Mouse (Mus musculus): ENCODE measurements around the gene Lgalsl.

Lgalsl gene

GRCm38 (mm10) chr11:20830686-20831505, at the start of gene Lgalsl:
Lgalsl (minus strand) TSS chr11:20831056.
- no peak for DNase-seq (ENCODE audit: low spot score)

DNA sequence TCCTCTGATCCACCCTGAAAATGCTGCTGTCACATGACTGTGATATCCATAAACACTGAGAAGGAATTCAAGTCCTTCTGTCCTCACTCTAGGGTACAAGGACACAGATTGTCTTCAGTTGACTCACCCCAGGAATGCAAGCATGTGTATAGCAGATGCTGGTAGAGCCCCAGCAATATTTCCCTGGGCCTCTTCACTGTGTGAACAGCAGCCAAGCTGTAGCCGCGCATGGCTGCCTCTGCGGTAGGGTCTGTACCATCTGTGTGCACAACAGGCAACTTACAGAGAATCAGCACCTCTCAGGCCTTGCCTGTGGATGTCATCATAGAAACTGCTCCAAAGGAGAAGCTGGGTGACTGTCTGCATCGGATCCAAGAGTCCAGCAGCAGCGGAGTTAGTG, 47.8 kb upstream of the Lgalsl start:
- peak; percentile 15 for DNase-seq (ENCODE audit: low spot score)

DNA sequence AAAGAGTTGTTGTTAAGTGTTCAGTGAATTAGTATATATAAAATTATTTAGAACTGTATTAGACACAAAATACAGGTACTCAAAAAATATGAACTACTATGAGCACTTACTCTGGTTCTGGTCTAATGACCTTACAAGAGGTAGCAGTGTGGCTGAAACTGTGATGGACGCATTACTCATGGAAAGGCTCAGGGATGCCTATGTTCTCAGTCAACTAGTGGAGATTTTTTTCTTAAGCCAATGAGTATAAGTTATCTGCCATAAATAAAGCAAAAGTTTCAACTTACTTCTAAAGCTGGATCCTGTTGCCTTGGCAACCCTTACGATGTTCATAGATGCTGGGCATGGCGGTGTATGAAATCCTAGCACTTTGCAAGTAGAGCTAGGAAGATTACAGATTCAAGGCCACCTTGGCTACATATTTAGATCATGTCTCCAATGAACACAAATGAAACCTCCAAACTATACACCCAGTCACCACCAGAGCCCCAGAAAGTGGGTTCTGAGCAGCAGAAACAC, 46.8 kb upstream of the Lgalsl start:
- no peak for DNase-seq (ENCODE audit: low spot score)

GRCm38 (mm10) chr11:20873386-20873785, 42.5 kb upstream of the Lgalsl start:
- no peak for DNase-seq (ENCODE audit: low spot score)

DNA sequence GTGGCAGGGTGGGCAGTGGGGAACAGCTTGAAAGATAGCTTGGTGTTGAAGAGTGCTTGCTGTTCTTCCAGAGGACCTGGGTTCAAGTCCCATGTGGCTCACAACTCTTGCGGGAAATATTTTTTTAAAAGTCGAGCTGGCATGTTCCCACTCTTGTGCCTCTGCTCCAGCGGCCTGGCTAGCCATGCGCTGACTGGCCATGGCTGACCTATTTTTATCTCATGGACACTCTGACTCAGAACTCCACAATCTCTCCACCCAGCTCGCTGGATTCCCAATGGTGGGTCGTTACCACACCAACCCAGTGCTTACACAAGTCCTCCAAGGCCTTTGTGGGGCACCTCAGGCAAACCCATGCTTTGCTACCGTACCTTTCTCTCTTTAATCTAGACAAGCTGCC, 42.1 kb upstream of the Lgalsl start:
- no peak for DNase-seq (ENCODE audit: low spot score)

DNA sequence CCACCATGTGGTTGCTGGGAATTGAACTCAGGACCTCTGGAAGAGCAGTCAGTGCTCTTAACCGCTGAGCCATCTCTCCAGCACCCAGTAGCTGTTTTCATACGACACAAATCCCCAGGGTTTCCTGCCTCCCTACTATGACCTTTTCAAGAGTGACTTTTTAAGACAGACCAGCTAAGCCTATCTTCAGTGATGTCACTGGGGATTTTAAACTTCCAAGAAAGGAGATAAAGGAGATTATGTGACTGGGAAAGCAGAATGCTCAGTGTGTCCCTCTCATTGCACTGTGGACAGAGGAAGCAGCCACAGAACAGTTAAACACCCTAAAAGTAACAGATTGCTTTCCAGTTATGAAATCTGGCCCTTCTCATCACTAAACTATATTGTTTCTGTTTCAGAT, 41.6 kb upstream of the Lgalsl start:
- DNase-seq (ENCODE audit: low spot score), result no peak

- no peak for DNase-seq (ENCODE audit: low spot score)
Observed at GRCm38 (mm10) chr11:20869927-20870326, 39.1 kb upstream of the Lgalsl start.

DNA sequence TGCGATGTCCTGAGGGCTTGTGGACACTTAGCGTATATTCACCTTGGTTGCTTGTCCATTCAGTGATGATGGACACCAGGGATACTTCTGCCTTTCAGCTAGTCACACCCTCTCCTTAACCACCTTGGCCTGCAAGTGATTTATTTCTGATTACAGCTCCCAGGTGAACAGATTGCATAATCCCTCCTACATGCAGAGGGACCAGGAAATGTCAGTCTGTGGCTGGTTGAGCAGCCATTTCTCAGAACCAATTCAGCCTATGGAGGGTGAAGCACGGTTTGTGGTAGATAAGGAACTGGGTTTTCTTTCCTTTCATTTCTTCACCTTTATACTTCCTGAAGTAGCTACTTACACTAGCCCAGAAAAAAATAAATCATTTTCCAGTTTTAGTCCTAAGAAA, 34.6 kb upstream of the Lgalsl start:
- DNase-seq (ENCODE audit: low spot score), result no peak

DNA sequence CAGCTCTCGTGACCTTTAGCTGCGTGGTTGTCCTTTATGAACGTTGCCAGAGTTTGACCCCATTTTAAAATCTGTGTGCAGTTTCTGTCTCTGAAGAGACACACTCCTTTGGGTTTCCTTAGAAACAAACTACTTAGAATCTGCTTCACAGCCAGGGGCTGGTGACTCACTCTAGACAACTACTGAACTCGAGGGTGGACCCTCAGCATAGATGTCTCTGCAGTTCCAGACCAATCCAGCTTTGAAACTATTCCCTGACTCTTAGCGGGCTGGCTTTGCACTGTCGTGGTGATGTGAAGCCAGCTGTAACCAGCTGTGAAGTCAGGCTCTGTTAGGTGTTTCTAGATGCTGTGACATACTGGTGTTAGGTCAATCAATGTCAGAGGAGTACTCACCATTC, 33.8 kb upstream of the Lgalsl start:
- no peak for DNase-seq (ENCODE audit: low spot score)

GRCm38 (mm10) chr11:20862101-20862500, 31.2 kb upstream of the Lgalsl start:
- DNase-seq (ENCODE audit: low spot score), result no peak

DNA sequence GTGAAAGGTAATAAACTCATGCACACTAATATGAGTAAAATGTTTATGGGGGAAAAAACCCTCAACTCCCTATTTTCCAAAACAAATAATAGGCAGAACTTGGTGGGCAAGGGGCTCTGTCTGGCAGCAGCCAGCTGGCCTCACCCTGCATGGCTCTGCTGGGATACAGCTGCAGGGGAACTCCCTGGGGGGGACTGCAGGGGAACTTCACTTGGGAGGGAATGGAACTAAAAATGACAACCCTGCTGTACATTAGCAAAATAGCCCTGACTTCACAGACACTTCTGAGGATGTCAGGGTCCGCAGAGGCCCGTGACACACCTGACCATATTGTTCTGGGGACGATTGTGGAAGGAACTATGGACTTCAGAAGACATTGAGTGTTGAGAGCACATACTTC, 29.5 kb upstream of the Lgalsl start:
- DNase-seq (ENCODE audit: low spot score), result no peak

DNA sequence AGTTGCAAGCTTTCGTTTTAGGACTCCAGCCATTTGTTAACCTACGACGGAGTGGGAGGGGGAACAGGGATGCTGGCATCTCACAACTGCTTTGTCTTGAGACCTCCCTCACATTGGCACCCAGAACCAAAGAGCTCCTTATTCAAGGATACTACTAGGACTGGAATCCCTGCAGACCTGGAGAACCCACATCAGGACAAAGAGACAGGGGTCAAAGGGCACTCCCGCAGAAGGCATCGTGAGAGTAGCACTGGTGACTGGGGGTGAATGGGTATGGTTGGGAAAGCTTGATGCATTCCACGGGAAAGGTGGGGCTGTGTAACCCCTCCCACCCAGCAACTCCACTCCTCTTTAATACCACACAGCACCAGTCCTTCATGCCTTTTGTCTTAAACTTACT, 29.0 kb upstream of the Lgalsl start:
- no peak for DNase-seq (ENCODE audit: low spot score)

DNA sequence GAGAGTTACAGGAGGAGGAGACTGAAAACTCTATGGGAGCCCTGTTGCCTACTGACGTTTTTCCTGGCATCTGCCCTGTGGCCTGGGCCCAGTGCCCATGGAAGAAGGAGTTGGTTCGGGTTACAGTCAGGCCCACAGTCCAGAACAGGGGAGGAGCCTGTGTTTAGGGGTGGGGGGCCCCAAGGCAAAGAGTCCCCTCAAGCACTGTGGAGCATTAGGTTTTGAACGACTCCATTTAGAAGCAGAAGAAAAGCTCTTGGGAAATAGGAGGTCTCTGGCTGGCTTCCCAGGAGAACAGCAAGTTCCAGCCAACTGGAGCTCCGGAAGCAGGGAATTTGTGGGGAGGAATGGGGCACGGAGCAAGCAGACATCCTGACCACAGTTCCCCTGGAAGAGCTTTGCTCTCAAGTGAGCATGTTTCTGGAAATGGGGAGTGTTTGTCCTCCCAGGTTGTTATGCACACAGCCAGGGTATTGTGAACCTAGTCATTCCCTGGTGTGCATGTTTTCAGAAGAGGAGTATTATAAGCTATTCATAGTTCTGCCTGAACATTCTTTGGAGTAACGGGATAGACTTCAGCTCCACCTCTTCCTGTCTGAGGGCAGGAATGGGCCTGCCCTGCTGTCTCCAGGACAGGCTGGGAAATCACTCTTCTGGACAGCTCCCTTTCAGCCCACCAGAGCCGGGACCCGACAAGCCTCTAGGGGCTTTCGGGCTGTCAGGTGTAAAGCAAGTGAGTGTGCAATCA, 28.2 kb upstream of the Lgalsl start:
- DNase-seq (ENCODE audit: low spot score), result peak; percentile 44

DNA sequence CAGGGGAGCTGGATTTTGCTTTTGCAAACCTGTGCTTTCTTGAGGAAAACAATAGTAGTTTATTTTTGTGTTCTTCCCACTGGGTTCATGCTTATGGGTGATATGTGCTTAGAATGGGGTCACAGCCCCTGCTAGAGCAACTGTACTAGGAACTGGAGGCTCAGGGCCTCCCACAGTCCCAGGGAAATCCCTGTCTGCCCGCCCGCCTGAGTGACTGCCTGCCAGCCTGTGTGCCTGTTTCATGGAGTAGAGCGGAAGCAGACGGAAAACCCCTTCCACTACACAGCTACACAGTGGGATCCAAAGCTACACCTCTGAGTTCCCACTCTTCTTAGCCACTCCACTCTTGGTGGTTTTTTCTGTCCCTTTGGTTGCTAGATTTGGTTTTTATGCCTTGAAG, 27.1 kb upstream of the Lgalsl start:
- no peak for DNase-seq (ENCODE audit: low spot score)

GRCm38 (mm10) chr11:20854032-20854741, 23.3 kb upstream of the Lgalsl start:
- no peak for DNase-seq (ENCODE audit: low spot score)

GRCm38 (mm10) chr11:20850196-20850595, 19.3 kb upstream of the Lgalsl start:
- DNase-seq (ENCODE audit: low spot score), result no peak

DNA sequence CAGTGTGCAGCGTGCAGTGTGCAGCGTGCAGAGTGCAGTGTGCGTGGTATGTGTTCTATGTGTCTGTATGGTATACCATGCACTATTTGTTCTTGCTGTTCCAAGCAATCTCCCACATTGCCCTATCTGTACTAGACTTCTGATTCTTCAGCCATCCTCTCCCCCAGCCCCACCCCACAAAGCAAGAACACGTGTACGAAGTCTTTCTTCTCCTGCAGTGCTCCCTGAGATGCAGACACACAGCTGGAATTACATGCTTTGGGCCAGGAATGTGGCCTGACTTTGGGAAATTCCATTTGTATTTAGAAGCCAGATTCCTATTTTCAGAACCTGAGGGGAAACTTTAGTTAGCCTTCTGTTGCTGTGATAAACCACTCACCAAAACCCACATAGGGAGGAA, 18.5 kb upstream of the Lgalsl start:
- DNase-seq (ENCODE audit: low spot score), result no peak

DNA sequence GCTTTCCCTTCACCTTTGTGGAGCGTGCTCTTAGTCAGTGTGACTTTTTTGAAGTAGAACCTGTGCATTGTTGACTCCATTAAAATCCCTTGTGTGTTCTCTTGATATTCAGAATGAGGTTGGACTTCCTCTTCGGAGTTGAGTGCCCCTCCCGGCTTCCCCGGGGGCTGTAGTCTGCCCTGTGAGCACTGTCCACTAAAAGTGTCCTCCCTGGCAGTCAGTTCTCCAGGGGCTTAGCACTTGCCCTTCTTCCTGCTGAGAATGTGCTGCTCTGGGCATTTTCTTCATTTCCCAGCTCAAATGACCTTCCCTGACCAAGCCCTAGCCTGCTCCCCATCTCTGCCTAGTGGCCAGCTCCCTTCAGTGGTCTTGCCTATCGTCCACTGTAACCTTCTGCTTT, 6.5 kb upstream of the Lgalsl start:
- DNase-seq (ENCODE audit: low spot score), result no peak

GRCm38 (mm10) chr11:20831600-20832137, 813 bp upstream of the Lgalsl start:
- DNase-seq (ENCODE audit: low spot score), result no peak

DNA sequence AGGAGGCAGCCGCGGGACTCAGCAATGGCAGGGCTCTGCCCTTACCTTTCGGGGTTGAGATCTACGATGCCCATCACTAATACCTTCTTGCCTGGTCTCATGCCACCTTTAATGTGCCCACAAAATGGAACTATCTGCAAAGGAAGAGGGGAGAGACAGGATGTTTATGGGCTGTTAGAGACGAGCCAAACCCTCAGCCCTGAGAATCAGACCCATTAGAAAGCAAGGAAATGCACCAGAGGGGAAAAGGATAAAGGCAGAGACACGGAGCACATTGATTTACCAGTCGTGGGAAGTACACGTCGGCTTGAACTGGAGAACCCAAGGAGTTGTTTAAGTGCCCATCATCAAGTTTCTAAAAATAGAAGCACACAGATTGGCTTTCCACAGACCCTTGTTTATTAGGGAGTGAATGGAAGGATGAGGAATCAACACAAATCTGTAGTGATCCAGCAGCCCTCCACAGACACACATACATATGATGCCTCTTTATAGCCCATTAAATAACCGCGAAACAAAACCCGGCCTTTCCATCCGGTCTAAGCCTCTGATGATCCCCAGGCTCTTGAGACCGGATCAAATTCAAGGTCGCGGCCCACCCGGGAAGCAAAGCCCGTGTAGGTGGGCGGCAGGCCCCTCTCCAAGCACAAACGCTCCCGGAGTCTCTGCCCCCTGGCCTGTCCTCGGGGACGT, 717 bp downstream of the Lgalsl start:
- no peak for DNase-seq (ENCODE audit: low spot score)

GRCm38 (mm10) chr11:20829056-20829686, 1.7 kb downstream of the Lgalsl start:
- no peak for DNase-seq (ENCODE audit: low spot score)
